Mouse (Mus musculus): ENCODE measurements around the gene Krba1. TPM values are rescaled to one million over a fixed set of nuclear protein-coding genes. Genes with fewer than 3 reads are reported as not detected.

Gene Krba1
- polyA plus RNA-seq, 1 experiment, result 13.5 TPM

- Histone ChIP-seq H3K4me1 (ENCODE audit: control insufficient read depth, insufficient read depth, insufficient read length, low read length) (no peaks in the 10 kb centered on the region), H3K4me3 (ENCODE audit: low read depth, low read length) (no peak overlapping the region), H3K27ac (ENCODE audit: insufficient read depth, low read depth, low read length) (no peak overlapping the region), H3K36me3 (ENCODE audit: control insufficient read depth, insufficient read depth, low read length) (no peaks in the 10 kb centered on the region), H3K27me3 (ENCODE audit: control insufficient read depth, insufficient read depth, low read length) (no peaks in the 10 kb centered on the region)
- TF ChIP-seq CTCF (IDR thresholded peaks at IDR 0.05; ENCODE audit: extremely low read depth, insufficient read length, insufficient replicate concordance, low read depth, low read length) (no peak), POLR2A (IDR thresholded peaks at IDR 0.05; ENCODE audit: low read depth, low read length) (no peak)
- WGBS, result 63% methylated on average over 5 of the region's 5 CpGs
These were observed 28.7 kb downstream of the Krba1 start for GRCm38 (mm10) chr6:48424074-48424473.

- Histone ChIP-seq H3K27ac (ENCODE audit: insufficient read depth, low read depth, low read length) (no peak overlapping the region), H3K4me3 (ENCODE audit: low read depth, low read length) (no peak overlapping the region), H3K4me1 (ENCODE audit: control insufficient read depth, insufficient read depth, insufficient read length, low read length) (no peaks in the 10 kb centered on the region), H3K27me3 (ENCODE audit: control insufficient read depth, insufficient read depth, low read length) (no peaks in the 10 kb centered on the region), H3K36me3 (ENCODE audit: control insufficient read depth, insufficient read depth, low read length) (no peaks in the 10 kb centered on the region)
- WGBS, result 89% methylated on average over 5 of the region's 5 CpGs
- TF ChIP-seq CTCF (IDR thresholded peaks at IDR 0.05; ENCODE audit: extremely low read depth, insufficient read length, insufficient replicate concordance, low read depth, low read length), result no peak
- no peak for TF ChIP-seq POLR2A (IDR thresholded peaks at IDR 0.05; ENCODE audit: low read depth, low read length)
These were observed 31.6 kb downstream of the Krba1 start for GRCm38 (mm10) chr6:48426956-48427355.

GRCm38 (mm10) chr6:48428769-48429557 is 33.6 kb downstream of the Krba1 start:
- TF ChIP-seq POLR2A (IDR thresholded peaks at IDR 0.05; ENCODE audit: low read depth, low read length) (no peak), CTCF (IDR thresholded peaks at IDR 0.05; ENCODE audit: extremely low read depth, insufficient read length, insufficient replicate concordance, low read depth, low read length) (no peak)
- no peak overlapping the region for H3K4me3 ChIP-seq (ENCODE audit: low read depth, low read length)
- H3K27ac ChIP-seq (ENCODE audit: insufficient read depth, low read depth, low read length), result no peak overlapping the region
- 62% methylated on average over 4 of the region's 4 CpGs for WGBS
- H3K4me1 ChIP-seq (ENCODE audit: control insufficient read depth, insufficient read depth, insufficient read length, low read length), result no peaks in the 10 kb centered on the region
- H3K27me3 ChIP-seq (ENCODE audit: control insufficient read depth, insufficient read depth, low read length), result no peaks in the 10 kb centered on the region
- no peaks in the 10 kb centered on the region for H3K36me3 ChIP-seq (ENCODE audit: control insufficient read depth, insufficient read depth, low read length)

GRCm38 (mm10) chr6:48430748-48431147 is 35.4 kb downstream of the Krba1 start:
- Histone ChIP-seq H3K27ac (ENCODE audit: insufficient read depth, low read depth, low read length) (no peak overlapping the region), H3K4me1 (ENCODE audit: control insufficient read depth, insufficient read depth, insufficient read length, low read length) (no peaks in the 10 kb centered on the region), H3K4me3 (ENCODE audit: low read depth, low read length) (no peak overlapping the region), H3K36me3 (ENCODE audit: control insufficient read depth, insufficient read depth, low read length) (no peaks in the 10 kb centered on the region), H3K27me3 (ENCODE audit: control insufficient read depth, insufficient read depth, low read length) (no peaks in the 10 kb centered on the region)
- TF ChIP-seq POLR2A (IDR thresholded peaks at IDR 0.05; ENCODE audit: low read depth, low read length) (no peak), CTCF (IDR thresholded peaks at IDR 0.05; ENCODE audit: extremely low read depth, insufficient read length, insufficient replicate concordance, low read depth, low read length) (no peak)
- WGBS, result 76% methylated on average over 5 of the region's 5 CpGs

GRCm38 (mm10) chr6:48432893-48433816 is 37.8 kb downstream of the Krba1 start:
- WGBS, result 46% methylated on average over 12 of the region's 12 CpGs
- H3K27me3 ChIP-seq (ENCODE audit: control insufficient read depth, insufficient read depth, low read length), result no peaks in the 10 kb centered on the region
- no peaks in the 10 kb centered on the region for H3K4me1 ChIP-seq (ENCODE audit: control insufficient read depth, insufficient read depth, insufficient read length, low read length)
- H3K4me3 ChIP-seq (ENCODE audit: low read depth, low read length), result no peak overlapping the region
- TF ChIP-seq POLR2A (IDR thresholded peaks at IDR 0.05; ENCODE audit: low read depth, low read length), result no peak
- H3K36me3 ChIP-seq (ENCODE audit: control insufficient read depth, insufficient read depth, low read length), result peaks cover 7% of the 10 kb centered on the region
- no peak overlapping the region for H3K27ac ChIP-seq (ENCODE audit: insufficient read depth, low read depth, low read length)

GRCm38 (mm10) chr6:48434651-48435050 is 39.3 kb downstream of the Krba1 start:
- TF ChIP-seq CTCF (IDR thresholded peaks at IDR 0.05; ENCODE audit: extremely low read depth, insufficient read length, insufficient replicate concordance, low read depth, low read length), result no peak
- no peak for TF ChIP-seq POLR2A (IDR thresholded peaks at IDR 0.05; ENCODE audit: low read depth, low read length)
- WGBS, result 69% methylated on average over 6 of the region's 6 CpGs
- Histone ChIP-seq H3K27ac (ENCODE audit: insufficient read depth, low read depth, low read length) (no peak overlapping the region), H3K4me3 (ENCODE audit: low read depth, low read length) (no peak overlapping the region), H3K4me1 (ENCODE audit: control insufficient read depth, insufficient read depth, insufficient read length, low read length) (no peaks in the 10 kb centered on the region), H3K27me3 (ENCODE audit: control insufficient read depth, insufficient read depth, low read length) (no peaks in the 10 kb centered on the region), H3K36me3 (ENCODE audit: control insufficient read depth, insufficient read depth, low read length) (peaks cover 16% of the 10 kb centered on the region)

- 25% methylated on average over 5 of the region's 5 CpGs for WGBS
These were observed 39.7 kb downstream of the Krba1 start for GRCm38 (mm10) chr6:48435111-48435510.

More at GRCm38 (mm10) chr6:48435111-48435510, 39.7 kb downstream of the Krba1 start:
- Histone ChIP-seq H3K27me3 (ENCODE audit: control insufficient read depth, insufficient read depth, low read length) (no peaks in the 10 kb centered on the region), H3K36me3 (ENCODE audit: control insufficient read depth, insufficient read depth, low read length) (peaks cover 16% of the 10 kb centered on the region), H3K4me1 (ENCODE audit: control insufficient read depth, insufficient read depth, insufficient read length, low read length) (no peaks in the 10 kb centered on the region), H3K27ac (ENCODE audit: insufficient read depth, low read depth, low read length) (no peak overlapping the region), H3K4me3 (ENCODE audit: low read depth, low read length) (no peak overlapping the region)
- TF ChIP-seq CTCF (IDR thresholded peaks at IDR 0.05; ENCODE audit: extremely low read depth, insufficient read length, insufficient replicate concordance, low read depth, low read length) (no peak), POLR2A (IDR thresholded peaks at IDR 0.05; ENCODE audit: low read depth, low read length) (no peak)
